Mouse (Mus musculus) lung, adult 2 months (tissue): Measurements from ENCODE around the gene Lsamp. TPM values are rescaled to one million over a fixed set of nuclear protein-coding genes. Genes with fewer than 3 reads are reported as not detected.

Experiments used
- DNase-seq: peaks from one replicate; pipeline ENCODE4 v3.0.0; 2022
- H3K4me1 ChIP-seq: fragments of 200-500 bp; 2 replicates; pipeline ENCODE4 v1.6.1; 2011; ENCODE audit warnings: low read length; ENCODE audit not compliant: control insufficient read depth, insufficient read depth
- H3K4me3 ChIP-seq: fragments of 200-500 bp; replicated peaks from 2 replicates; pipeline ENCODE3; 2011; ENCODE audit warnings: low read depth, mild to moderate bottlenecking, control low read depth, low read length; ENCODE audit errors: extremely low read depth
- CTCF ChIP-seq: fragments of 200-500 bp; IDR thresholded peaks from 2 replicates; pipeline ENCODE4 v1.5.1; 2011; ENCODE audit warnings: mild to moderate bottlenecking, low read length, control low read depth; ENCODE audit not compliant: insufficient read depth
- POLR2A ChIP-seq: fragments of 200-500 bp; IDR thresholded peaks from 2 replicates; pipeline ENCODE4 v1.6.1; 2011; ENCODE audit warnings: low read depth, mild to moderate bottlenecking, control low read depth, low read length, borderline replicate concordance; ENCODE audit errors: extremely low read depth
- WGBS: fragments of 180-500 bp; shearing (Covaris S2); methylation state at CpG from one replicate; pipeline ENCODE4 v1.1.7; 2018; 5-methylcytosine and 5-hydroxymethylcytosine counted together
- polyA plus RNA-seq: library from polyadenylated mRNA; depleted of rRNA; stranded (reverse); fragments of >200 nt; gene quantifications from 2 replicates; pipeline ENCODE4 v1.2.3, GENCODE M21; 2012

The Lsamp gene
- polyA plus RNA-seq, 1 experiment: 0.28 TPM

DNA sequence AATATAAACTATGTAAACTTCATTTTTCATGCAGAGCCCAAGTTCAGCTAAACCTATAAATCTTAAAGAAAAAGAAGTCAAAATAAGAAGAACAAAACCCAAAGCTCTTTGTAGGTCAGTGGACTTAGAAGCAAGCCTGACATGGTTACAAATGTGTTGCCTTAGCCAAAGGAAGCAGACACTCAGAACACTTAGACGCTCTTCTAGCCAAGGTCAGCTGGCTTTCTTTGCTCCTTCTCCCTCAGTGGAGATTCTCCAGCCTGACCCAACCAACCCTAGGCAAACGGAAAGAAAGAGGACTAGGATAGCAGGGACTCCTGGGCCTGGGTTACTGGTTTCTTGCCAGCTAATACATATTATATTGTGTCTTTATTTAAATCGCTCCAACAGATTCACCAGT lies 2194.7 kb downstream of the Lsamp start:
- 65% methylated on average over 3 of the region's 3 CpGs for WGBS
- no peak for DNase-seq
- Histone ChIP-seq H3K4me3 (no peak overlapping the region), H3K4me1 (no peaks in the 10 kb centered on the region)
- TF ChIP-seq CTCF (no peak), POLR2A (no peak)

DNA sequence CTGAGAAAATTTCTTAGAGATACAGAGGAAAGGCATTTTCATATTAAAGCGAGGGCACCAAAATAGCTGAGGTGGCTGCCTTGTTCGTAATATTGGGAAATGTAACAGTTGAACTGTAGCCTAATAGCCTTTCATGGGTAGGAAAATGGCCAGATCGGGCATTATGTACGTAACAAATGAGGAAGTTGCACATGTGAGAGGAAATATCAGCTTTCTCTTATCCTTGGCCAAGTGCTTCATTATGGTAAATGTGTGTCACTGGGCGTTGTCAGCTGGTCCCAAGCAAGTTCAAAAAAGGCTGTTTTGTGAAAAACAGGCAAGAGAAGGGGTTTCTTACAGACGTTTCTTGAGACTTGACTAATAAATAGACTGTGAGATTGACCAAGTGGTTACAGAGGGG lies 2195.9 kb downstream of the Lsamp start:
- no peak for DNase-seq
- WGBS: 56% methylated on average over 6 of the region's 6 CpGs
- no peaks in the 10 kb centered on the region for H3K4me1 ChIP-seq
- no peak for TF ChIP-seq POLR2A
- TF ChIP-seq CTCF: no peak
- no peak overlapping the region for H3K4me3 ChIP-seq

DNA sequence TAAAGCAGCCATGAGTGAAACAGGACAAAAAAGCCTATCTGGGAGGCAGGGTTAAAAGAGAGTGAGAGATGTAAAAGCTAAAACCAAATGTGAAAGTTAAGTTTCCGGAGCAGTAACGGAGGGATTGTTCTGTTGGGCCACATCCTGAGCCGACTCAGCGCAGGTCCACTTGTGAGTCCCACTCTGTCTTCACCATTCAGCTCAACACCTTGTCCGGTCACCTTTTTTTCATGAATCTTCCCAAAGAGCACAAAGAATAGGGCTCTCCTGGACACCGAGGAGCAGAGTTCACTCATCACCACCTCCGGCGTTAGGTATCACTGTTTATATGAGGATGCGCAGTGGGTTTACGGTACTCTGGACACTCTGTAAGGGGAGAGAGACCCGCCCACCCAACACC lies 2196.3 kb downstream of the Lsamp start:
- H3K4me3 ChIP-seq: no peak overlapping the region
- no peak for DNase-seq
- no peaks in the 10 kb centered on the region for H3K4me1 ChIP-seq
- TF ChIP-seq POLR2A (no peak), CTCF (no peak)
- 76% methylated on average over 11 of the region's 11 CpGs for WGBS

DNA sequence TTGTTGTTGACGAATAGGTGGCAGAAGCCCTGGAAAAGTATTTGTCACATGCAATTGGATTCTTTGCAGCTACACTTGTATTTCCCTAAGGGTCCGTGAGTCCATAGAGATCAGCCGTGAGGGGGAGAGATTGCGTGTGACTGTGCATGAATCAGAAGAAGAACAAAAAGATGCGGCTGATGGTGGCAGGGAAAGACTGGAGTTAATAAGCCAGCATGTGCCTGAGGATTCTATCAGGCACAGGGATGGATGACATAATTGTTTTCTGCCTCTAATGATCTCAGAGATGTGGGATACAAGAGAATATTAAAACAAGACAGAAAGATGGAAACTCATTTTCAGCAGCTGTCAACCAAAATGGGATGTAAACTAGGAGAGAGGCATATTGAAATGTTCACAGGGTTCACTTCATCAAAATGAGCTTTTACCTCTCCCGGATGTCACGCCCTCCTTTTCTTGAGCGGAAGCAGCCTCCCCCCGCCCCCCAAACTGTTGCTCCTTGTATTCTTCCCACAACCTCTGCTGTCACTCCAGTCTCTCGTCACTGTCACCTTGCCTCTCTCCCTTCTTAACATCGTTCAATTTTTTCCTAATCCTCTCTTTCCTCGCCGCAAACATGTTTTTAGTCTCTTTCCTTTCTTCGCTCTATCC lies 2205.4 kb downstream of the Lsamp start:
- Histone ChIP-seq H3K4me1 (peaks cover 2% of the 10 kb centered on the region; the same call in 1 of the 2 replicates), H3K4me3 (peak overlapping the region; percentile 36)
- no peak for DNase-seq
- TF ChIP-seq CTCF (no peak), POLR2A (no peak)
- 28% methylated on average over 14 of the region's 14 CpGs for WGBS

DNA sequence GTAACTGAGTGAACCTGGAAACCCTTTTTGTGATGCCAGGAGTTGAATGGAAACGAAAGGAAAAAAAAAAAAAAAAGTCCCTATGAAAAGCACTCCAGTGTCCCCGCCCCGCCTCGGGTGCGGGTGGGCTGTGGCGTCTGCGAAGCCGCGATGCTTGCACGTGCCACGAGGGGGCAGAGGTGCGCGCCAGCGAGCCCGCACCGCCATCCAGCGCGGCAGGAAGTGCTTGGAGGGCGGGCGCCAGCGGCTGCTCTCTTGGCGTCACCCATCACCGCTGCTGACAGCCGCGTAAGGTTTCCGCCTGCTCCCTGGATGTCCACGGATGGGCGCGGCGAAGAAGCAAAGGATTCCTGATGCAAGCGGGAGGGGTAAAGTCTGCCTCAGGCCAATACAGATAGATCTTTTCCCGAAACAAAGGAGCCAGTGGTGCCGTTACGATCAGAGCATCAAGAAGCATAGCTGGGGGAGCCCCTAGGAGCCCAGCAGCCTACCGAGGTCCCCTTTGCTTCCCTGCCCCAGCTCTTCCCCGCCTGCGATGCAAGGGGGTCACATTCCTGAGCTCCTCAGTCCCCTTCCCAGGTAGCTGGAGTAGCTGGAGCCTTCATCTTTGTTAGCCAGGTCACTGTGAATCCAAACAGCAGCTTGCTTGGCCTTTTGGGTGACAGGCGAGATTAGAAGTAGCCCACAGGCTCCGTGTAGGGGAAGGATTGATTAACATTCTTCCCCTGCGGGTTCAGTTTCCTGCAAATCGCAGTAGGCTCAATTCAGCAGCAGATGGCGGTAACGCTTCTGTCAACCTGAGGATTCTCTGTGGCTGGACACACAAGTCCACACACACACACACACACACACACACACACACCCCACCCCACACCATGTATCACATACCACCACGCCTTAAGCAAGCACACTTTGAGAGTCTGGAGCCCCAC lies 2206.2 kb downstream of the Lsamp start:
- WGBS: 1% methylated on average over 44 of the region's 44 CpGs
- peak; percentile 79 for DNase-seq
- peaks cover 2% of the 10 kb centered on the region; the same call in 1 of the 2 replicates for H3K4me1 ChIP-seq
- peak overlapping the region; percentile 55 for H3K4me3 ChIP-seq
- TF ChIP-seq CTCF: peak; percentile 56
- TF ChIP-seq POLR2A: peak; percentile 38; the same call in 1 of the 2 replicates
